ENCODE assay signal across 8 mouse cellular contexts in genomic region chr16:43574006-43574764, GRCm38 (mm10).
DNase-seq lines count a peak whose midpoint lies in the region; ATAC-seq and TF ChIP-seq lines count a peak whose summit lies in the region.

No protein-coding gene starts in this region.

- H3K79me3 ChIP-seq in C2C12 (ENCODE audit: low read depth): no peaks in the 10 kb centered on the region

- H3K4me3 ChIP-seq in C2C12 (ENCODE audit: insufficient read depth, poor library complexity, severe bottlenecking): no peak overlapping the region
- no peak overlapping the region for H3K4me3 ChIP-seq in heart, embryonic 10.5 days
- H3K4me3 ChIP-seq in kidney, embryonic 14.5 days (ENCODE audit: low read length): no peak overlapping the region
- H3K4me3 ChIP-seq in limb, embryonic 15.5 days: no peak overlapping the region

- peaks cover 32% of the 10 kb centered on the region for H3K36me3 ChIP-seq in C2C12 (ENCODE audit: control insufficient read depth, insufficient read depth)
- no peaks in the 10 kb centered on the region; the same call in 1 of the 2 replicates for H3K36me3 ChIP-seq in heart, embryonic 10.5 days
- H3K36me3 ChIP-seq in kidney, embryonic 14.5 days (ENCODE audit: control insufficient read depth, insufficient read depth, low read length): no peaks in the 10 kb centered on the region
- H3K36me3 ChIP-seq in limb, embryonic 15.5 days: no peaks in the 10 kb centered on the region

- 45% methylated on average over 7 of the region's 7 CpGs for WGBS in heart, embryonic 10.5 days
- WGBS in kidney, embryonic 14.5 days: 41% methylated on average over 7 of the region's 7 CpGs
- 37% methylated on average over 7 of the region's 7 CpGs for WGBS in limb, embryonic 15.5 days

- peak overlapping the region; percentile 89 for H3K27ac ChIP-seq in heart, embryonic 10.5 days
- peak overlapping the region; percentile 67; the same call in 1 of the 2 replicates for H3K27ac ChIP-seq in kidney, embryonic 14.5 days (ENCODE audit: low read depth, low read length)
- H3K27ac ChIP-seq in limb, embryonic 15.5 days: no peak overlapping the region; the same call in 1 of the 2 replicates

- H3K4me2 ChIP-seq in kidney, embryonic 14.5 days (replicated peaks; ENCODE audit: low read depth, low read length): no peak overlapping the region
- H3K4me2 ChIP-seq in limb, embryonic 15.5 days: no peak overlapping the region

- DNase-seq in brain, adult 2 months (ENCODE audit: low read depth, low spot score): peak; percentile 97
- peak; percentile 90 for DNase-seq in heart, embryonic 10.5 days (ENCODE audit: low spot score)
- peak; percentile 11 to 35 for DNase-seq in monocyte, adult 2 months (ENCODE audit: low read depth in 1 of 2, low spot score in 2 of 2)
- DNase-seq in spleen, postnatal 36 days (ENCODE audit: low spot score in 2 of 2): peak; percentile 55 to 61

- H3K9me3 ChIP-seq in heart, embryonic 10.5 days: no peaks in the 10 kb centered on the region
- H3K9me3 ChIP-seq in kidney, embryonic 14.5 days (ENCODE audit: control insufficient read depth, low read length): no peaks in the 10 kb centered on the region
- no peaks in the 10 kb centered on the region for H3K9me3 ChIP-seq in limb, embryonic 15.5 days

- no peaks in the 10 kb centered on the region for H3K79me2 ChIP-seq in C2C12 (ENCODE audit: control insufficient read depth, insufficient read depth)

- H3K9ac ChIP-seq in kidney, embryonic 14.5 days (ENCODE audit: low read depth, low read length): no peak overlapping the region
- H3K9ac ChIP-seq in limb, embryonic 15.5 days: no peak overlapping the region

- no peak overlapping the region for H3ac ChIP-seq in C2C12 (ENCODE audit: control insufficient read depth, insufficient read length, low read depth)

- H3K27me3 ChIP-seq in C2C12 (ENCODE audit: control insufficient read depth, insufficient read depth, insufficient read length): no peaks in the 10 kb centered on the region
- no peaks in the 10 kb centered on the region for H3K27me3 ChIP-seq in heart, embryonic 10.5 days (ENCODE audit: insufficient read depth, poor library complexity, severe bottlenecking)
- no peaks in the 10 kb centered on the region for H3K27me3 ChIP-seq in kidney, embryonic 14.5 days (ENCODE audit: control insufficient read depth, insufficient read depth, low read length)
- no peaks in the 10 kb centered on the region for H3K27me3 ChIP-seq in limb, embryonic 15.5 days

- 0 out of 2 replicates have a peak, but pooled peaks have one; percentile 55 for ATAC-seq in erythroblast, adult 5-6 weeks (replicated peaks; ENCODE audit: low FRiP score, poor library complexity, severe bottlenecking)
- ATAC-seq in kidney, embryonic 14.5 days (ENCODE audit: low FRiP score, low TSS enrichment): peak; percentile 71
- ATAC-seq in limb, embryonic 15.5 days (ENCODE audit: insufficient number of reproducible peaks, low FRiP score, low TSS enrichment, low read depth): peak; percentile 77

- TF ChIP-seq CTCF in C2C12 (IDR thresholded peaks at IDR 0.05; ENCODE audit: control insufficient read depth, insufficient read depth, insufficient read length): peak; percentile 79

- peaks cover 58% of the 10 kb centered on the region for H3K4me1 ChIP-seq in heart, embryonic 10.5 days
- peaks cover 19% of the 10 kb centered on the region; the same call in 1 of the 2 replicates for H3K4me1 ChIP-seq in kidney, embryonic 14.5 days (ENCODE audit: control insufficient read depth, insufficient read depth, low read length)
- H3K4me1 ChIP-seq in limb, embryonic 15.5 days: peaks cover 13% of the 10 kb centered on the region

TF ChIP-seq in C2C12, 6 proteins besides CTCF, POLR2A, EP300 and RAD21:
- TF ChIP-seq FOSL1 (IDR thresholded peaks at IDR 0.05; ENCODE audit: insufficient read depth, low read length, poor library complexity, severe bottlenecking) (no peak), MYOD1 (IDR thresholded peaks at IDR 0.05; ENCODE audit: control insufficient read depth, insufficient read length, low read depth) (peak; percentile 50)

Comparison
In these comparisons a context has a peak if more than half of its experiments do, and no peak if none do; other contexts are left out.
1. DNase-seq: peak in every context shown above with its lines; median percentile 97 in brain, adult 2 months; 90 in heart, embryonic 10.5 days; 58 in spleen, postnatal 36 days; 23 in monocyte, adult 2 months.